Mouse (Mus musculus): ENCODE results near the gene Kctd3.

- TF ChIP-seq CTCF (IDR thresholded peaks at IDR 0.05; ENCODE audit: extremely low read depth, insufficient read depth, insufficient read length, insufficient replicate concordance) (no peak), POLR2A (IDR thresholded peaks at IDR 0.05; ENCODE audit: low read depth, low read length) (no peak)
Observed at GRCm38 (mm10) chr1:188973926-188974325, 33.7 kb downstream of the Kctd3 start.
